Mouse (Mus musculus) cerebellum, adult 2 months (tissue): ENCODE measurements around the gene Zfp316. TPM values are rescaled to one million over a fixed set of nuclear protein-coding genes. Genes with fewer than 3 reads are reported as not detected.

Experiments
- DNase-seq, 2 experiments: peaks; one replicate each; pipeline ENCODE4 v3.0.0; 2021
- H3K27ac ChIP-seq: fragments of 200-500 bp; 2 replicates; pipeline ENCODE4 v1.5.1; 2012; ENCODE audit warnings: low read length, control low read depth, inconsistent platforms; ENCODE audit not compliant: insufficient read depth
- H3K27me3 ChIP-seq: fragments of 200-500 bp; 2 replicates; pipeline ENCODE4 v1.6.1; 2012; ENCODE audit warnings: inconsistent platforms, mild to moderate bottlenecking, low read length, moderate library complexity; ENCODE audit not compliant: control insufficient read depth, insufficient read depth
- H3K4me1 ChIP-seq: fragments of 200-500 bp; 2 replicates; pipeline ENCODE4 v1.6.1; 2011; ENCODE audit warnings: low read length; ENCODE audit not compliant: control insufficient read depth, insufficient read depth
- H3K4me3 ChIP-seq: fragments of 200-500 bp; replicated peaks from 2 replicates; pipeline ENCODE3; 2011; ENCODE audit warnings: mild to moderate bottlenecking, low read depth, low read length, control low read depth; ENCODE audit not compliant: insufficient read depth
- CTCF ChIP-seq: fragments of 200-500 bp; IDR thresholded peaks from 2 replicates; pipeline ENCODE4 v1.5.1; 2011; ENCODE audit warnings: low read depth, mild to moderate bottlenecking, control low read depth, low read length, moderate library complexity, borderline replicate concordance; ENCODE audit not compliant: insufficient read depth
- POLR2A ChIP-seq: fragments of 200-500 bp; IDR thresholded peaks from 2 replicates; pipeline ENCODE4 v1.6.1; 2011; ENCODE audit warnings: low read length, control low read depth, borderline replicate concordance; ENCODE audit not compliant: insufficient read depth
- WGBS: fragments of 180-500 bp; shearing (Covaris S2); methylation state at CpG from one replicate; pipeline ENCODE4 v1.1.7; 2018; 5-methylcytosine and 5-hydroxymethylcytosine counted together
- polyA plus RNA-seq: library from polyadenylated mRNA; depleted of rRNA; stranded (reverse); fragments of >200 nt; gene quantifications from 2 replicates; pipeline ENCODE4 v1.2.3, GENCODE M21; 2012; rRNA removed

The Zfp316 gene
- 14.1 and 14.7 TPM in 2 replicates for polyA plus RNA-seq

GRCm38 (mm10) chr5:143269363-143270150 lies at the start of gene Zfp316:
TSS of gene Zfp316 (minus strand) at chr5:143270022.
- peak within 1 kb of the TSS; percentile 88 for H3K4me3 ChIP-seq
- under 1% methylated on average over 79 of the region's 79 CpGs for WGBS

GRCm38 (mm10) chr5:143317288-143317610 lies 47.4 kb upstream of the Zfp316 start:
- H3K27ac ChIP-seq: no peak overlapping the region
- WGBS: 69% methylated on average over 8 of the region's 8 CpGs

More at GRCm38 (mm10) chr5:143269363-143270150, at the start of gene Zfp316:
- peak; percentile 82 to 84 for DNase-seq
- Histone ChIP-seq H3K4me1 (peaks cover 27% of the 10 kb centered on the region), H3K27me3 (no peaks in the 10 kb centered on the region), H3K27ac (peak within 1 kb of the TSS; percentile 77)
- peak; percentile 99 for TF ChIP-seq POLR2A
- TF ChIP-seq CTCF: no peak

GRCm38 (mm10) chr5:143316605-143317287 lies 46.9 kb upstream of the Zfp316 start:
- Histone ChIP-seq H3K4me1 (peaks cover 9% of the 10 kb centered on the region), H3K27ac (no peak overlapping the region), H3K4me3 (no peak overlapping the region), H3K27me3 (no peaks in the 10 kb centered on the region)
- WGBS: 55% methylated on average over 5 of the region's 5 CpGs
- TF ChIP-seq POLR2A: no peak
- no peak for TF ChIP-seq CTCF
- DNase-seq: peak in 1 of 2 experiments; percentile 59

More at GRCm38 (mm10) chr5:143317288-143317610, 47.4 kb upstream of the Zfp316 start:
- no peak overlapping the region for H3K4me3 ChIP-seq
- no peaks in the 10 kb centered on the region for H3K27me3 ChIP-seq
- DNase-seq: no peak
- TF ChIP-seq CTCF: no peak
- no peak for TF ChIP-seq POLR2A
- peaks cover 8% of the 10 kb centered on the region for H3K4me1 ChIP-seq

GRCm38 (mm10) chr5:143315514-143315888 lies 45.7 kb upstream of the Zfp316 start:
- WGBS: 17% methylated on average over 8 of the region's 8 CpGs
- H3K4me1 ChIP-seq: peaks cover 9% of the 10 kb centered on the region; the same call in 1 of the 2 replicates
- no peak for TF ChIP-seq POLR2A
- no peak for TF ChIP-seq CTCF
- H3K27me3 ChIP-seq: no peaks in the 10 kb centered on the region
- H3K4me3 ChIP-seq: no peak overlapping the region
- no peak overlapping the region for H3K27ac ChIP-seq
- no peak for DNase-seq

- TF ChIP-seq CTCF (peak; percentile 68), POLR2A (peak; percentile 49; the same call in 1 of the 2 replicates)
- Histone ChIP-seq H3K4me3 (peak within 1 kb of the TSS; percentile 72), H3K27ac (peak within 1 kb of the TSS; percentile 31), H3K4me1 (peaks cover 9% of the 10 kb centered on the region; the same call in 1 of the 2 replicates), H3K27me3 (no peaks in the 10 kb centered on the region)
- 1% methylated on average over 101 of the region's 101 CpGs for WGBS
- DNase-seq: peak; percentile 88 to 92
Observed at GRCm38 (mm10) chr5:143314730-143315513, 45.1 kb upstream of the Zfp316 start, which contains the start of gene E130309D02Rik. TSS of gene E130309D02Rik (minus strand) at chr5:143315360.

GRCm38 (mm10) chr5:143314183-143314729 lies 44.4 kb upstream of the Zfp316 start:
- WGBS: 2% methylated on average over 16 of the region's 16 CpGs
- DNase-seq: no peak
- peak overlapping the region; percentile 72 for H3K4me3 ChIP-seq
- TF ChIP-seq CTCF: no peak
- no peak for TF ChIP-seq POLR2A
- H3K27ac ChIP-seq: peak overlapping the region; percentile 31
- peaks cover 9% of the 10 kb centered on the region; the same call in 1 of the 2 replicates for H3K4me1 ChIP-seq
- H3K27me3 ChIP-seq: no peaks in the 10 kb centered on the region

GRCm38 (mm10) chr5:143311886-143312285 lies 42.1 kb upstream of the Zfp316 start:
- Histone ChIP-seq H3K27ac (no peak overlapping the region), H3K4me3 (no peak overlapping the region), H3K4me1 (peaks cover 17% of the 10 kb centered on the region), H3K27me3 (no peaks in the 10 kb centered on the region)
- 34% methylated on average over 8 of the region's 8 CpGs for WGBS
- TF ChIP-seq CTCF (peak; percentile 92), POLR2A (no peak)
- DNase-seq: peak; percentile 74 to 84
